Mouse (Mus musculus): ENCODE data around the gene Galnt10.

- no peak for TF ChIP-seq CTCF (IDR thresholded peaks at IDR 0.05; ENCODE audit: low read depth, low read length)
- no peak for TF ChIP-seq POLR2A (IDR thresholded peaks at IDR 0.05; ENCODE audit: borderline replicate concordance, low read depth, low read length)
These were observed 108.4 kb downstream of the Galnt10 start for GRCm38 (mm10) chr11:57753538-57754203.
